Mouse (Mus musculus): ENCODE data around the gene Pmfbp1.

- no peak for TF ChIP-seq CTCF (IDR thresholded peaks at IDR 0.05; ENCODE audit: extremely low read depth, insufficient read depth, insufficient read length, insufficient replicate concordance)
- no peak for TF ChIP-seq POLR2A (IDR thresholded peaks at IDR 0.05; ENCODE audit: low read depth, low read length)
Measured at GRCm38 (mm10) chr8:109497431-109497830, 3.6 kb downstream of the Pmfbp1 start.
